Mouse (Mus musculus): ENCODE measurements around the gene F12. TPM values are rescaled to one million over a fixed set of nuclear protein-coding genes. Genes with fewer than 3 reads are reported as not detected.

The F12 gene
- polyA plus RNA-seq, 1 experiment from 2014 or later, result 0.38 TPM

- no peaks in the 10 kb centered on the region for H3K9me3 ChIP-seq (ENCODE audit: control insufficient read depth, low read length)
- H3K36me3 ChIP-seq (ENCODE audit: control insufficient read depth, insufficient read depth, low read length), result no peaks in the 10 kb centered on the region
- H3K4me1 ChIP-seq (ENCODE audit: control insufficient read depth, insufficient read depth, low read depth, low read length), result peaks cover 9% of the 10 kb centered on the region
- no peak overlapping the region for H3K4me2 ChIP-seq (ENCODE audit: low read length)
- H3K27me3 ChIP-seq (replicated peaks; ENCODE audit: control insufficient read depth, insufficient read depth, low read length), result no peaks in the 10 kb centered on the region; the same call in 1 of the 2 replicates
- H3K9ac ChIP-seq (ENCODE audit: low read depth, low read length), result no peak overlapping the region
- WGBS, result 87% methylated on average over 19 of the region's 19 CpGs
- no peak overlapping the region for H3K4me3 ChIP-seq (ENCODE audit: low read length)
- ATAC-seq, result no peak
- H3K27ac ChIP-seq (ENCODE audit: low read depth, low read length), result no peak overlapping the region
Measured at GRCm38 (mm10) chr13:55408546-55409120, 18.0 kb downstream of the F12 start.

DNA sequence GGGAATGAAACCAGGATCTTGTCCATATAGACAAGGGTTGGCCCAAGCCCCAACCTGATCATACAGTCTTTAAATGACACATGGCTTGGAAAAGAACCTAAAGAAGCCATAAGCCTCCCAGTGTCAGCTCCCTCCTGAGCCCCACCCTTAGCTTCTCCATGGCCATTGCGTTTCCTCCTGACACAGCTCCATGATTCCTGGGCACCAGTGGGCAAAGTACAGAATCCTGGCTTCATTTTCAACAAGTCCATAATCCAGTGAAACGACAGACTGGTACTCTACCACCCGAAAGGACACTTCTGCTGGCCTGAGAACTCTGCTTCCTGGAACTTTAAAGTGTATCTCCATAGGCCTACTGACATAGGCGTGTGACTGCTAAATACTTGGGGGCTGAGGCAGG, 19.3 kb downstream of the F12 start:
- no peak overlapping the region for H3K4me3 ChIP-seq (ENCODE audit: low read length)
- ATAC-seq, result no peak
- no peak overlapping the region for H3K4me2 ChIP-seq (ENCODE audit: low read length)

GRCm38 (mm10) chr13:55405783-55406390, 20.7 kb downstream of the F12 start:
- Histone ChIP-seq H3K4me2 (ENCODE audit: low read length) (peak overlapping the region; percentile 42; the same call in 1 of the 2 replicates), H3K27me3 (replicated peaks; ENCODE audit: control insufficient read depth, insufficient read depth, low read length) (no peaks in the 10 kb centered on the region), H3K9ac (ENCODE audit: low read depth, low read length) (peak overlapping the region; percentile 43; the same call in 1 of the 2 replicates), H3K4me1 (ENCODE audit: control insufficient read depth, insufficient read depth, low read depth, low read length) (peaks cover 9% of the 10 kb centered on the region), H3K9me3 (ENCODE audit: control insufficient read depth, low read length) (no peaks in the 10 kb centered on the region), H3K27ac (ENCODE audit: low read depth, low read length) (peak overlapping the region; percentile 44), H3K36me3 (ENCODE audit: control insufficient read depth, insufficient read depth, low read length) (no peaks in the 10 kb centered on the region), H3K4me3 (ENCODE audit: low read length) (no peak overlapping the region)
- WGBS, result 48% methylated on average over 13 of the region's 13 CpGs
- peak; percentile 62 for ATAC-seq

More for the DNA sequence above, 19.3 kb downstream of the F12 start:
- Histone ChIP-seq H3K27ac (ENCODE audit: low read depth, low read length) (no peak overlapping the region), H3K9ac (ENCODE audit: low read depth, low read length) (no peak overlapping the region), H3K36me3 (ENCODE audit: control insufficient read depth, insufficient read depth, low read length) (no peaks in the 10 kb centered on the region), H3K4me1 (ENCODE audit: control insufficient read depth, insufficient read depth, low read depth, low read length) (peaks cover 9% of the 10 kb centered on the region), H3K27me3 (replicated peaks; ENCODE audit: control insufficient read depth, insufficient read depth, low read length) (no peaks in the 10 kb centered on the region), H3K9me3 (ENCODE audit: control insufficient read depth, low read length) (no peaks in the 10 kb centered on the region)
- 89% methylated on average over 4 of the region's 4 CpGs for WGBS

- peak overlapping the region; percentile 42 for H3K4me2 ChIP-seq (ENCODE audit: low read length)
- peaks cover 9% of the 10 kb centered on the region for H3K4me1 ChIP-seq (ENCODE audit: control insufficient read depth, insufficient read depth, low read depth, low read length)
- H3K4me3 ChIP-seq (ENCODE audit: low read length), result no peak overlapping the region
- H3K9ac ChIP-seq (ENCODE audit: low read depth, low read length), result peak overlapping the region; percentile 52
- 14% methylated on average over 11 of the region's 11 CpGs for WGBS
- peak overlapping the region; percentile 44 for H3K27ac ChIP-seq (ENCODE audit: low read depth, low read length)
- H3K36me3 ChIP-seq (ENCODE audit: control insufficient read depth, insufficient read depth, low read length), result no peaks in the 10 kb centered on the region
- H3K9me3 ChIP-seq (ENCODE audit: control insufficient read depth, low read length), result no peaks in the 10 kb centered on the region
- H3K27me3 ChIP-seq (replicated peaks; ENCODE audit: control insufficient read depth, insufficient read depth, low read length), result no peaks in the 10 kb centered on the region
- peak; percentile 93 for ATAC-seq
Measured at GRCm38 (mm10) chr13:55404853-55405782, 21.5 kb downstream of the F12 start.

- ATAC-seq, result no peak
- Histone ChIP-seq H3K27me3 (replicated peaks; ENCODE audit: control insufficient read depth, insufficient read depth, low read length) (no peaks in the 10 kb centered on the region), H3K4me3 (ENCODE audit: low read length) (no peak overlapping the region), H3K4me2 (ENCODE audit: low read length) (no peak overlapping the region), H3K9ac (ENCODE audit: low read depth, low read length) (no peak overlapping the region), H3K36me3 (ENCODE audit: control insufficient read depth, insufficient read depth, low read length) (no peaks in the 10 kb centered on the region), H3K9me3 (ENCODE audit: control insufficient read depth, low read length) (no peaks in the 10 kb centered on the region), H3K27ac (ENCODE audit: low read depth, low read length) (no peak overlapping the region), H3K4me1 (ENCODE audit: control insufficient read depth, insufficient read depth, low read depth, low read length) (peaks cover 9% of the 10 kb centered on the region)
- WGBS, result 65% methylated on average over 15 of the region's 15 CpGs
Measured at GRCm38 (mm10) chr13:55403935-55404852, 22.4 kb downstream of the F12 start.

GRCm38 (mm10) chr13:55403266-55403665, 23.3 kb downstream of the F12 start:
- no peak overlapping the region for H3K9ac ChIP-seq (ENCODE audit: low read depth, low read length)
- H3K4me2 ChIP-seq (ENCODE audit: low read length), result no peak overlapping the region
- ATAC-seq, result peak; percentile 15; the same call in 1 of the 2 replicates
- no peak overlapping the region for H3K27ac ChIP-seq (ENCODE audit: low read depth, low read length)
- H3K36me3 ChIP-seq (ENCODE audit: control insufficient read depth, insufficient read depth, low read length), result no peaks in the 10 kb centered on the region
- peaks cover 9% of the 10 kb centered on the region for H3K4me1 ChIP-seq (ENCODE audit: control insufficient read depth, insufficient read depth, low read depth, low read length)
- 51% methylated on average over 7 of the region's 7 CpGs for WGBS
- H3K9me3 ChIP-seq (ENCODE audit: control insufficient read depth, low read length), result no peaks in the 10 kb centered on the region
- no peak overlapping the region for H3K4me3 ChIP-seq (ENCODE audit: low read length)
- no peaks in the 10 kb centered on the region for H3K27me3 ChIP-seq (replicated peaks; ENCODE audit: control insufficient read depth, insufficient read depth, low read length)

- H3K9me3 ChIP-seq (ENCODE audit: control insufficient read depth, low read length), result no peaks in the 10 kb centered on the region
- no peak overlapping the region for H3K4me2 ChIP-seq (ENCODE audit: low read length)
- WGBS, result 73% methylated on average over 1 of the region's 1 CpGs
- no peak overlapping the region for H3K27ac ChIP-seq (ENCODE audit: low read depth, low read length)
- H3K9ac ChIP-seq (ENCODE audit: low read depth, low read length), result no peak overlapping the region
- H3K4me3 ChIP-seq (ENCODE audit: low read length), result no peak overlapping the region
- H3K36me3 ChIP-seq (ENCODE audit: control insufficient read depth, insufficient read depth, low read length), result no peaks in the 10 kb centered on the region
- ATAC-seq, result no peak
- no peaks in the 10 kb centered on the region; the same call in 1 of the 2 replicates for H3K4me1 ChIP-seq (ENCODE audit: control insufficient read depth, insufficient read depth, low read depth, low read length)
- no peaks in the 10 kb centered on the region for H3K27me3 ChIP-seq (replicated peaks; ENCODE audit: control insufficient read depth, insufficient read depth, low read length)
Measured at GRCm38 (mm10) chr13:55400039-55400346, 26.6 kb downstream of the F12 start.

DNA sequence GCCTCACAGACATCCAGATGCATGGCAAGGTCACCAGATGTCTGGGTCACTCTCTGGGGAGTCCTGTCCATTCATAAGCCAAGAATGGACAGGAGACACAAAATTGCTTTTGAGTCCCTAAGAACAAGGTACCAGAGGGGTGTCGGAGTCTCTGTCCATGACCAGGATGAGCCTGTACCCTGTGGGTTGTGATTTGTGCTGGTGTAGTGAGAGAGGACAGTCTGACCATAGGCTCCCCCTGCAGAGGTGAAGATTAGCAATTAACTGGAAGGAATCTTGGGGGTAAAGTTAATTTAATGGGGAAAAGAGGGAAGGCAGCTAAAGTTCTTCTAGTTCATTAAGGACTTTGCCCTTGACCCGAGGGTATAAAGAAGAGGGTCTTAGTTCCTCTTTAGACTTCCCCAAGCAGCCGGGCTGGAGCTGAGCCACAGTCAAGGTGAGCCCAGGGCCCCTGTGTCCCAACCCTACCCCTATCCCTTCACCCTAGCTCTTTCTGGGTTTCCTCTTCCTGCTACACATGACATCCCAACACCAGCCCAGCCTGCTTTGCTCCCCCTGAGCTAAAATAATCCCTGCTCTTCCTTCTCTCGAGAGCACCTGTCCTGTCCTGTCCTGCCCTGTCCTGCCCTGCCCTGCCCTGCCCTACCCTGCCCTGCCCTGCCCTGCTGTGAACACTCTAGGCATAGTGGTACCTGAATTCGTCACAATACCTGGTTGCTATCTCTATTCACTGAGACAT, 27.1 kb downstream of the F12 start:
- Histone ChIP-seq H3K4me3 (ENCODE audit: low read length) (no peak overlapping the region), H3K27me3 (replicated peaks; ENCODE audit: control insufficient read depth, insufficient read depth, low read length) (no peaks in the 10 kb centered on the region), H3K4me1 (ENCODE audit: control insufficient read depth, insufficient read depth, low read depth, low read length) (no peaks in the 10 kb centered on the region), H3K36me3 (ENCODE audit: control insufficient read depth, insufficient read depth, low read length) (no peaks in the 10 kb centered on the region), H3K27ac (ENCODE audit: low read depth, low read length) (no peak overlapping the region), H3K9ac (ENCODE audit: low read depth, low read length) (no peak overlapping the region), H3K9me3 (ENCODE audit: control insufficient read depth, low read length) (no peaks in the 10 kb centered on the region), H3K4me2 (ENCODE audit: low read length) (no peak overlapping the region)
- 76% methylated on average over 5 of the region's 5 CpGs for WGBS
- ATAC-seq, result no peak
